Mouse (Mus musculus) forebrain, embryonic 11.5 days (tissue): ENCODE data around the gene Adam17. TPM values are rescaled to one million over a fixed set of nuclear protein-coding genes. Genes with fewer than 3 reads are reported as not detected.

Experiments
- ATAC-seq: fragments of 200-750 bp; cut with Nextera tagmentation; replicated peaks from 2 replicates; pipeline ENCODE4 v1.8.0; 2017; ENCODE audit warnings: moderate TSS enrichment; ENCODE audit not compliant: low FRiP score
- DNase-seq: peaks from one replicate; pipeline ENCODE4 v3.0.0-alpha.2; 2017; ENCODE audit warnings: low spot score
- H3K27ac ChIP-seq: fragments of 300-500 bp; sonication (generic); 2 replicates; pipeline ENCODE4 v1.5.1; 2014; ENCODE audit warnings: low read depth, low read length
- H3K27me3 ChIP-seq: fragments of 300-500 bp; sonication (generic); 2 replicates; pipeline ENCODE4 v1.6.1; 2014; ENCODE audit warnings: mild to moderate bottlenecking, low read length, mixed read lengths; ENCODE audit not compliant: control insufficient read depth, insufficient read depth
- H3K36me3 ChIP-seq: fragments of 300-500 bp; sonication (generic); 2 replicates; pipeline ENCODE4 v1.6.1; 2014; ENCODE audit warnings: mild to moderate bottlenecking, low read length, moderate library complexity, mixed read lengths; ENCODE audit not compliant: control insufficient read depth, insufficient read depth
- H3K4me1 ChIP-seq: fragments of 300-500 bp; sonication (generic); replicated peaks from 2 replicates; pipeline ENCODE4 v1.6.1; 2014; ENCODE audit warnings: low read length, mixed read lengths; ENCODE audit not compliant: control insufficient read depth, insufficient read depth
- H3K4me2 ChIP-seq: fragments of 300-500 bp; sonication (generic); 2 replicates; pipeline ENCODE4 v1.6.1; 2014; ENCODE audit warnings: low read depth, mild to moderate bottlenecking, low read length, moderate library complexity, mixed read lengths; ENCODE audit not compliant: severe bottlenecking
- H3K4me3 ChIP-seq: fragments of 300-500 bp; sonication (generic); 2 replicates; pipeline ENCODE4 v1.5.1; 2014; ENCODE audit warnings: low read depth, low read length
- H3K9ac ChIP-seq: fragments of 300-500 bp; sonication (generic); 2 replicates; pipeline ENCODE4 v1.6.1; 2014; ENCODE audit warnings: low read length
- H3K9me3 ChIP-seq: fragments of 300-500 bp; sonication (generic); 2 replicates; pipeline ENCODE4 v1.6.1; 2016; ENCODE audit warnings: low read length, mixed read lengths; ENCODE audit not compliant: control insufficient read depth
- WGBS: fragments of 180-500 bp; shearing (Covaris S2); extraction: QIAGEN DNeasy Blood & Tissue Kit; methylation state at CpG from one replicate; pipeline ENCODE4 v1.1.7; 2014; 5-methylcytosine and 5-hydroxymethylcytosine counted together
- polyA plus RNA-seq: library from polyadenylated mRNA; unstranded; fragments of >200 nt; fragmentation: Nextera tagmentation; extraction: Ambion mirVana; gene quantifications from 2 replicates; pipeline ENCODE4 v1.2.1, GENCODE M21; 2014

The Adam17 gene
- polyA plus RNA-seq, 1 experiment from 2014 or later, result 36.6 TPM

- Histone ChIP-seq H3K27me3 (no peaks in the 10 kb centered on the region), H3K4me3 (no peak overlapping the region), H3K4me2 (no peak overlapping the region), H3K9ac (no peak overlapping the region), H3K36me3 (peaks cover 9% of the 10 kb centered on the region; the same call in 1 of the 2 replicates), H3K9me3 (no peaks in the 10 kb centered on the region), H3K4me1 (peaks cover 3% of the 10 kb centered on the region; the same call in 1 of the 2 replicates), H3K27ac (no peak overlapping the region)
- 88% methylated on average over 5 of the region's 5 CpGs for WGBS
- no peak for ATAC-seq
- no peak for DNase-seq
Observed at GRCm38 (mm10) chr12:21312201-21312600, 61.2 kb downstream of the Adam17 start.

- peaks cover 14% of the 10 kb centered on the region; the same call in 1 of the 2 replicates for H3K36me3 ChIP-seq
- H3K4me2 ChIP-seq, result no peak overlapping the region
- H3K4me1 ChIP-seq, result no peaks in the 10 kb centered on the region
- no peak overlapping the region for H3K9ac ChIP-seq
- ATAC-seq (no peak), DNase-seq (no peak)
- H3K4me3 ChIP-seq, result no peak overlapping the region
- no peak overlapping the region for H3K27ac ChIP-seq
- 90% methylated on average over 4 of the region's 4 CpGs for WGBS
- H3K9me3 ChIP-seq, result no peaks in the 10 kb centered on the region
- H3K27me3 ChIP-seq, result no peaks in the 10 kb centered on the region
Observed at GRCm38 (mm10) chr12:21306721-21307120, 66.7 kb downstream of the Adam17 start.

GRCm38 (mm10) chr12:21305741-21306140 is 67.7 kb downstream of the Adam17 start:
- Histone ChIP-seq H3K27me3 (no peaks in the 10 kb centered on the region), H3K9me3 (no peaks in the 10 kb centered on the region), H3K4me3 (no peak overlapping the region), H3K4me2 (no peak overlapping the region), H3K36me3 (peaks cover 14% of the 10 kb centered on the region; the same call in 1 of the 2 replicates), H3K27ac (no peak overlapping the region), H3K4me1 (no peaks in the 10 kb centered on the region), H3K9ac (no peak overlapping the region)
- WGBS, result 93% methylated on average over 4 of the region's 4 CpGs
- DNase-seq (no peak), ATAC-seq (no peak)

- ATAC-seq (no peak), DNase-seq (no peak)
- no peaks in the 10 kb centered on the region for H3K9me3 ChIP-seq
- H3K36me3 ChIP-seq, result peaks cover 12% of the 10 kb centered on the region; the same call in 1 of the 2 replicates
- H3K4me1 ChIP-seq, result no peaks in the 10 kb centered on the region
- no peak overlapping the region for H3K9ac ChIP-seq
- no peak overlapping the region for H3K4me3 ChIP-seq
- H3K27me3 ChIP-seq, result no peaks in the 10 kb centered on the region
- no peak overlapping the region for H3K4me2 ChIP-seq
- WGBS, result 88% methylated on average over 5 of the region's 5 CpGs
- H3K27ac ChIP-seq, result no peak overlapping the region
Observed at GRCm38 (mm10) chr12:21302361-21302783, 71.1 kb downstream of the Adam17 start.

- Histone ChIP-seq H3K4me2 (no peak overlapping the region), H3K9me3 (no peaks in the 10 kb centered on the region), H3K9ac (no peak overlapping the region), H3K4me1 (no peaks in the 10 kb centered on the region), H3K36me3 (peaks cover 16% of the 10 kb centered on the region), H3K27me3 (no peaks in the 10 kb centered on the region), H3K27ac (no peak overlapping the region), H3K4me3 (no peak overlapping the region)
- no peak for ATAC-seq
- 96% methylated on average over 8 of the region's 8 CpGs for WGBS
- no peak for DNase-seq
Observed at GRCm38 (mm10) chr12:21301932-21302331, 71.5 kb downstream of the Adam17 start.

GRCm38 (mm10) chr12:21301324-21301723 is 72.1 kb downstream of the Adam17 start:
- H3K4me2 ChIP-seq, result no peak overlapping the region
- no peaks in the 10 kb centered on the region for H3K27me3 ChIP-seq
- H3K27ac ChIP-seq, result no peak overlapping the region
- no peak overlapping the region for H3K9ac ChIP-seq
- no peak for DNase-seq
- no peaks in the 10 kb centered on the region for H3K9me3 ChIP-seq
- peaks cover 18% of the 10 kb centered on the region for H3K36me3 ChIP-seq
- ATAC-seq, result no peak
- no peaks in the 10 kb centered on the region for H3K4me1 ChIP-seq
- H3K4me3 ChIP-seq, result no peak overlapping the region
- 93% methylated on average over 7 of the region's 7 CpGs for WGBS

- no peak overlapping the region for H3K9ac ChIP-seq
- H3K27ac ChIP-seq, result no peak overlapping the region
- H3K36me3 ChIP-seq, result peaks cover 18% of the 10 kb centered on the region
- no peaks in the 10 kb centered on the region for H3K9me3 ChIP-seq
- no peak for DNase-seq
- WGBS, result 97% methylated on average over 11 of the region's 11 CpGs
- no peaks in the 10 kb centered on the region for H3K4me1 ChIP-seq
- no peak for ATAC-seq
- no peaks in the 10 kb centered on the region for H3K27me3 ChIP-seq
- no peak overlapping the region for H3K4me3 ChIP-seq
- H3K4me2 ChIP-seq, result no peak overlapping the region
Observed at GRCm38 (mm10) chr12:21298856-21299255, 74.6 kb downstream of the Adam17 start.

GRCm38 (mm10) chr12:21289651-21290050 is 83.8 kb downstream of the Adam17 start:
- Histone ChIP-seq H3K9me3 (no peaks in the 10 kb centered on the region), H3K4me3 (no peak overlapping the region), H3K4me2 (no peak overlapping the region), H3K9ac (no peak overlapping the region), H3K4me1 (peaks cover 6% of the 10 kb centered on the region), H3K27me3 (no peaks in the 10 kb centered on the region), H3K36me3 (no peaks in the 10 kb centered on the region; the same call in 1 of the 2 replicates), H3K27ac (no peak overlapping the region)
- 87% methylated on average over 6 of the region's 6 CpGs for WGBS
- no peak for DNase-seq
- ATAC-seq, result no peak

GRCm38 (mm10) chr12:21288716-21289395 is 84.6 kb downstream of the Adam17 start:
- DNase-seq (no peak), ATAC-seq (no peak)
- H3K27me3 ChIP-seq, result no peaks in the 10 kb centered on the region
- peaks cover 6% of the 10 kb centered on the region for H3K4me1 ChIP-seq
- no peaks in the 10 kb centered on the region for H3K9me3 ChIP-seq
- WGBS, result 94% methylated on average over 3 of the region's 3 CpGs
- no peaks in the 10 kb centered on the region; the same call in 1 of the 2 replicates for H3K36me3 ChIP-seq
- H3K4me2 ChIP-seq, result no peak overlapping the region
- H3K9ac ChIP-seq, result no peak overlapping the region
- H3K27ac ChIP-seq, result no peak overlapping the region
- no peak overlapping the region for H3K4me3 ChIP-seq
